Comparison of ENCODE assay signal across 8 mouse cellular contexts in the genomic region with DNA sequence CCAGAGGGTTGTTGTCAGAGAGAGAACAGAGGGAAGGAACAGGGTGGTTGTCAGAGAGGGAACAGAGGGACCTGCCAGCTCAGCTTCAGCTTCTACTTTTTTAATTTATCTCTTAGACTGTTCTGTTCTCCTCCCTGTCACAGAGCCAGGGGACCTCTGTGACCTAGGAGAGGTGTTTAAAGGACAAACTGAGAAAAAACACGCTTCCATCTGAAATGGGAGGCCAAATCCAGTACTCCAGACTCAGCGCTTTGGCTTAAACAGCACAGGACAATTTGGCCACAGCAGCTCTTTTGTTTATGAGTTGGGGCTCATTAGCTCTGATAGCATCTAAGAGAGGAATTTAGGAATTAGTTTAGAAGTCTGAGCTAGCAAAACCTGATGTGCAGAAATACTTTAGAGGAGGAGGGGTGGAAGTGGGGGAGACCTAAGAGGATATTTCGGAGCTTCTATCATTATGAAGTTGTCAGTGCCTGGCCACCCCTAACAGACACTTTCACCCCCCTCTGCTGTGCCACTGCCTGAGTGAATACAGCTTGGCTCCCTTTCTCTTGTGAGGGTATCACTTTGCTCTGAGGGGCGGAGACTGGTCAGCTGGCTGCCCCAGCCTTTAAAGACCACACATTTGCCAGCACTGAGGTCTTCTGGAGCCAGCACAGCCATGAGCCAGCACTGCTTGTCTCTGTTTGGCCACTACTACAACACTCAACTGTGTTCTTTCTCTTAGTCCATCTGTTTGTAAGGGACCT. TPM values are rescaled to one million over a fixed set of nuclear protein-coding genes. Genes with fewer than 3 reads are reported as not detected.
A peak's percentile ranks its signal among the peaks of the same experiment; 100 is the strongest.
DNase-seq lines count a peak whose midpoint lies in the region; ATAC-seq lines count a peak whose summit lies in the region.

No protein-coding gene starts in this region.

- no peaks in the 10 kb centered on the region for H3K36me3 ChIP-seq in hindbrain, embryonic 16.5 days (ENCODE audit: control insufficient read depth, insufficient read depth, low read length)
- H3K36me3 ChIP-seq in midbrain, embryonic 16.5 days (ENCODE audit: control insufficient read depth, insufficient read depth, low read length) = no peaks in the 10 kb centered on the region

- 34% methylated on average over 4 of the region's 4 CpGs for whole genome bisulfite sequencing in hindbrain, embryonic 16.5 days
- WGBS in midbrain, embryonic 16.5 days = 22% methylated on average over 4 of the region's 4 CpGs

- no peak overlapping the region for H3K9ac ChIP-seq in hindbrain, embryonic 16.5 days (ENCODE audit: low read depth, low read length)
- H3K9ac ChIP-seq in midbrain, embryonic 16.5 days (ENCODE audit: low read depth, low read length) = no peak overlapping the region

- H3K27me3 ChIP-seq in hindbrain, embryonic 16.5 days (replicated peaks; ENCODE audit: control insufficient read depth, insufficient read depth, low read length) = no peaks in the 10 kb centered on the region
- H3K27me3 ChIP-seq in midbrain, embryonic 16.5 days (ENCODE audit: control insufficient read depth, insufficient read depth, low read depth, low read length) = no peaks in the 10 kb centered on the region

- H3K4me1 ChIP-seq in hindbrain, embryonic 16.5 days (ENCODE audit: control insufficient read depth, insufficient read depth, low read depth, low read length) = no peaks in the 10 kb centered on the region
- no peaks in the 10 kb centered on the region for H3K4me1 ChIP-seq in midbrain, embryonic 16.5 days (ENCODE audit: control insufficient read depth, insufficient read depth, low read length)

- DNase-seq in layer of hippocampus, postnatal 10 days (ENCODE audit: low spot score in 2 of 2) = peak; percentile 16 to 20
- no peak for DNase-seq in layer of hippocampus, adult 8-10 months (ENCODE audit: low spot score in 2 of 2)
- DNase-seq in embryo, embryonic 10.5 days (ENCODE audit: low spot score) = peak; percentile 64
- peak; percentile 6 for DNase-seq in forelimb bud, embryonic 11.5 days (ENCODE audit: low read depth, low spot score)
- DNase-seq in c-Kit-positive CD71-positive TER-119-positive erythroid progenitor cells, embryonic 14.5 days (ENCODE audit: low spot score) = no peak
- DNase-seq in frontal cortex, postnatal 36 days (ENCODE audit: low spot score in 2 of 2) = no peak

- H3K4me3 ChIP-seq in hindbrain, embryonic 16.5 days (ENCODE audit: low read length) = no peak overlapping the region
- H3K4me3 ChIP-seq in midbrain, embryonic 16.5 days (ENCODE audit: low read depth, low read length) = no peak overlapping the region

- no peaks in the 10 kb centered on the region for H3K9me3 ChIP-seq in hindbrain, embryonic 16.5 days (ENCODE audit: control insufficient read depth, low read length)
- H3K9me3 ChIP-seq in midbrain, embryonic 16.5 days (replicated peaks; ENCODE audit: control insufficient read depth, low read length, poor library complexity, severe bottlenecking) = no peaks in the 10 kb centered on the region

- H3K4me2 ChIP-seq in hindbrain, embryonic 16.5 days (ENCODE audit: low read length) = no peak overlapping the region
- no peak overlapping the region for H3K4me2 ChIP-seq in midbrain, embryonic 16.5 days (ENCODE audit: low read length)

- no peak overlapping the region for H3K27ac ChIP-seq in hindbrain, embryonic 16.5 days (ENCODE audit: low read depth, low read length)
- no peak overlapping the region for H3K27ac ChIP-seq in midbrain, embryonic 16.5 days (ENCODE audit: low read length)

- ATAC-seq in hindbrain, embryonic 16.5 days = peak; percentile 81
- ATAC-seq in midbrain, embryonic 16.5 days = no peak

RNA-seq across cellular contexts. Expression of a gene that starts 40.4 kb away (rescaled TPM):
- 10 to 100 TPM; 23.9 to 26.0 TPM for total RNA-seq in layer of hippocampus, postnatal 10 days (2021)
- 10 to 100 TPM; 33.4 to 48.0 (median 40.4) TPM for total RNA-seq in layer of hippocampus, adult 8-10 months (2022)
- 1.6 and 1.8 TPM in 2 replicates for polyA plus RNA-seq in hindbrain, embryonic 16.5 days (2015; fragmentation: Nextera tagmentation; extraction: Ambion mirVana)
- 0.85 and 1.3 TPM in 2 replicates for polyA plus RNA-seq in midbrain, embryonic 16.5 days (2015; fragmentation: Nextera tagmentation; extraction: Ambion mirVana)

RNA-seq across cellular contexts. Expression of a gene that starts 49.3 kb away (rescaled TPM):
- 10 to 100 TPM; 19.7 to 20.2 TPM for total RNA-seq in layer of hippocampus, postnatal 10 days (2021)
- total RNA-seq in layer of hippocampus, adult 8-10 months (2022) = 10 to 100 TPM; 21.1 to 24.5 (median 21.3) TPM
- polyA plus RNA-seq in hindbrain, embryonic 16.5 days (2015; fragmentation: Nextera tagmentation; extraction: Ambion mirVana) = 25.3 and 26.6 TPM in 2 replicates
- 25.8 and 26.4 TPM in 2 replicates for polyA plus RNA-seq in midbrain, embryonic 16.5 days (2015; fragmentation: Nextera tagmentation; extraction: Ambion mirVana)

Comparison
In these comparisons a context has a peak if more than half of its experiments do, and no peak if none do; other contexts are left out.
1. DNase-seq: peak in layer of hippocampus, postnatal 10 days (2 of 2), embryo, embryonic 10.5 days (single experiment) and forelimb bud, embryonic 11.5 days (single experiment); none in layer of hippocampus, adult 8-10 months (0 of 2), c-Kit-positive CD71-positive TER-119-positive erythroid progenitor cells, embryonic 14.5 days (single experiment) and frontal cortex, postnatal 36 days (0 of 2).